Mouse (Mus musculus): ENCODE measurements at regions not wholly inside any gene's neighbourhood (a gene's known extent, or its start where the extent isn't known, plus 50 kb on each side); places are given as distances from the start of the nearest gene placed in this dataset.
A peak's percentile ranks its signal among the peaks of the same experiment; 100 is the strongest.

- Histone ChIP-seq H3K9me3 (replicated peaks; ENCODE audit: control insufficient read depth, low read length) (no peaks in the 10 kb centered on the region), H3K27me3 (ENCODE audit: control insufficient read depth, insufficient read depth, low read length) (no peaks in the 10 kb centered on the region), H3K4me1 (ENCODE audit: control insufficient read depth, insufficient read depth, low read length) (peaks cover 6% of the 10 kb centered on the region), H3K4me2 (ENCODE audit: low read depth, low read length) (peak overlapping the region; percentile 28; the same call in 1 of the 2 replicates), H3K36me3 (ENCODE audit: control insufficient read depth, insufficient read depth) (no peaks in the 10 kb centered on the region), H3K9ac (ENCODE audit: low read length) (no peak overlapping the region), H3K27ac (ENCODE audit: low read length) (no peak overlapping the region), H3K4me3 (ENCODE audit: low read length) (no peak overlapping the region)
- no peak for ATAC-seq (replicated peaks; ENCODE audit: extremely low read depth, insufficient read depth, low FRiP score)
- WGBS: 48% methylated on average over 18 of the region's 18 CpGs
Observed at GRCm38 (mm10) chr3:144088261-144088884, 116.6 kb downstream of the Lmo4 start.

- H3K27ac ChIP-seq (ENCODE audit: low read length): no peak overlapping the region
- no peak overlapping the region for H3K9ac ChIP-seq (ENCODE audit: low read length)
- H3K4me3 ChIP-seq (ENCODE audit: low read length): no peak overlapping the region
- H3K4me2 ChIP-seq (ENCODE audit: low read depth, low read length): no peak overlapping the region
- H3K4me1 ChIP-seq (ENCODE audit: control insufficient read depth, insufficient read depth, low read length): peaks cover 6% of the 10 kb centered on the region
- WGBS: 36% methylated on average over 7 of the region's 7 CpGs
- no peaks in the 10 kb centered on the region for H3K27me3 ChIP-seq (ENCODE audit: control insufficient read depth, insufficient read depth, low read length)
- no peaks in the 10 kb centered on the region for H3K9me3 ChIP-seq (replicated peaks; ENCODE audit: control insufficient read depth, low read length)
- ATAC-seq (replicated peaks; ENCODE audit: extremely low read depth, insufficient read depth, low FRiP score): no peak
- no peaks in the 10 kb centered on the region for H3K36me3 ChIP-seq (ENCODE audit: control insufficient read depth, insufficient read depth)
Observed at GRCm38 (mm10) chr3:144087771-144088170, 117.2 kb downstream of the Lmo4 start.

GRCm38 (mm10) chr3:144086176-144086575 is 118.8 kb downstream of the Lmo4 start:
- WGBS: 82% methylated on average over 3 of the region's 3 CpGs
- no peak overlapping the region for H3K27ac ChIP-seq (ENCODE audit: low read length)
- H3K4me3 ChIP-seq (ENCODE audit: low read length): no peak overlapping the region
- H3K36me3 ChIP-seq (ENCODE audit: control insufficient read depth, insufficient read depth): no peaks in the 10 kb centered on the region
- H3K4me1 ChIP-seq (ENCODE audit: control insufficient read depth, insufficient read depth, low read length): peaks cover 6% of the 10 kb centered on the region
- no peak overlapping the region for H3K9ac ChIP-seq (ENCODE audit: low read length)
- no peaks in the 10 kb centered on the region for H3K9me3 ChIP-seq (replicated peaks; ENCODE audit: control insufficient read depth, low read length)
- ATAC-seq (replicated peaks; ENCODE audit: extremely low read depth, insufficient read depth, low FRiP score): no peak
- no peaks in the 10 kb centered on the region for H3K27me3 ChIP-seq (ENCODE audit: control insufficient read depth, insufficient read depth, low read length)
- no peak overlapping the region for H3K4me2 ChIP-seq (ENCODE audit: low read depth, low read length)

- WGBS: 85% methylated on average over 3 of the region's 3 CpGs
- Histone ChIP-seq H3K9ac (ENCODE audit: low read length) (no peak overlapping the region), H3K4me3 (ENCODE audit: low read length) (no peak overlapping the region), H3K4me2 (ENCODE audit: low read depth, low read length) (no peak overlapping the region), H3K27me3 (ENCODE audit: control insufficient read depth, insufficient read depth, low read length) (no peaks in the 10 kb centered on the region), H3K9me3 (replicated peaks; ENCODE audit: control insufficient read depth, low read length) (no peaks in the 10 kb centered on the region), H3K27ac (ENCODE audit: low read length) (no peak overlapping the region), H3K36me3 (ENCODE audit: control insufficient read depth, insufficient read depth) (no peaks in the 10 kb centered on the region), H3K4me1 (ENCODE audit: control insufficient read depth, insufficient read depth, low read length) (no peaks in the 10 kb centered on the region)
- no peak for ATAC-seq (replicated peaks; ENCODE audit: extremely low read depth, insufficient read depth, low FRiP score)
Observed at GRCm38 (mm10) chr3:144079960-144080359, 125.1 kb downstream of the Lmo4 start.

DNA sequence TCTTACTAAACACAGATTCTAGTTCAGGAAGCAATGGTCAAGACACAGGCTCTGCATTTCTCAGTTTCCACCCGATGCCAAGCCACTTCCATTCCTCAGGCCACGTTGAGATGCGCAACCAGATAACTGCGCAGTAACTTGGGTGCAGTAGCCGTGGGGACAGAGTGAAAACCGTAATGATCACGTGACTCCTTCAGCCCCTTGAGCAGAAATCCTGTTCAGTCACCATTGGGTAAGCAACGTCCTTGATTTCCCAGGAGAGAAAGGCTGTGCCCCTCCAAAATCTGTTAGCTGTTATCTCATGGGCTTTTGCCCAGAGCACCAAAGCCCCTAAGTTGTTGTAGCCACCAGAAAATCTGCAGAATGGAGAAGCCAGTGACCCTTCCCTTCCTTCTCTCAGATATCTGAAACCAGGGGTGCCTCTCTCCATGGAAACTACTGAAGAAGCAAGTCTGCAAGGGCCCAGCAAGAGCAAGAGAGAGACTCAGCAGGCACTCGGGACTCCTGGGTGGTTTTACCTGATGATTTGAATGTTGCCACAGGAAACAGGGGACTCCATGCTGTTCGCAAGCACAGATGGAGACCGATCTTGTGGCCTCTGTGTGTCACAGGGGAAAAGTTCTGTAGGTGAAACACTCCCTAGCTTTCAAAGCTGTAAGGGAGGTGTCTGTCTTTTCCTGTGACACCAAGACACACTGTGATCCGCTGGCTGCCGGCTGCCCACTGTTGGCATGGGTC is 126.7 kb downstream of the Lmo4 start:
- Histone ChIP-seq H3K9ac (ENCODE audit: low read length) (no peak overlapping the region), H3K27me3 (ENCODE audit: control insufficient read depth, insufficient read depth, low read length) (no peaks in the 10 kb centered on the region), H3K9me3 (replicated peaks; ENCODE audit: control insufficient read depth, low read length) (no peaks in the 10 kb centered on the region), H3K27ac (ENCODE audit: low read length) (no peak overlapping the region), H3K4me3 (ENCODE audit: low read length) (no peak overlapping the region), H3K36me3 (ENCODE audit: control insufficient read depth, insufficient read depth) (no peaks in the 10 kb centered on the region), H3K4me2 (ENCODE audit: low read depth, low read length) (no peak overlapping the region), H3K4me1 (ENCODE audit: control insufficient read depth, insufficient read depth, low read length) (no peaks in the 10 kb centered on the region)
- no peak for ATAC-seq (replicated peaks; ENCODE audit: extremely low read depth, insufficient read depth, low FRiP score)
- 73% methylated on average over 13 of the region's 13 CpGs for WGBS

DNA sequence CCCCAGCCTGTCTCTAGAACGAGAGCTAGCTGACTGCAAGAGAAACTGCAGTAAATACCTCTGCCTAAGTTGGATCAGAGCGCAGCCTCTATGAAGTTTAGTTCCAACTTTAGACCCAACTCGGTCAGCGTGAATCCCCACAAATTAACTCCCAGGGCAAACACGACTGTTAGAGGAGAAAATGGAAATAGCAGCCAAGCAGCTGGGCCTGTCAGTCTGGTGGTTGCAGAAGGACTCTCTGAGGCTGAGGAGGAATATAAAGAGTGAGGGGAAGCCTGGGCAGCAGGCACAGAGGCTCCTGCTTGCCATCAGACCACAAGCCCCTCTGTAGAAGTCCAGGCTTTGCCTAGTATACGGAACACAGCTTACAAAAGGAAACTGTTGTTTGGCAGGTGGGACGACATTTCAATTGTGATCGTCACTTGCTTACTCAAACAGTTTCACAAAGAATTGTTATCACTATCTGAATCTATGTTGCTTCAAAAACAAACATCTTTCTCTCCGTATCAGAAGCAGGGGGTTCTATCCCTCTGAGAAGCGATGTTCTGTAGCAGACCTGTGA is 135.0 kb downstream of the Lmo4 start:
- no peaks in the 10 kb centered on the region for H3K9me3 ChIP-seq (replicated peaks; ENCODE audit: control insufficient read depth, low read length)
- H3K4me3 ChIP-seq (ENCODE audit: low read length): no peak overlapping the region
- H3K4me1 ChIP-seq (ENCODE audit: control insufficient read depth, insufficient read depth, low read length): no peaks in the 10 kb centered on the region
- ATAC-seq (replicated peaks; ENCODE audit: extremely low read depth, insufficient read depth, low FRiP score): no peak
- no peaks in the 10 kb centered on the region for H3K36me3 ChIP-seq (ENCODE audit: control insufficient read depth, insufficient read depth)
- H3K4me2 ChIP-seq (ENCODE audit: low read depth, low read length): no peak overlapping the region
- WGBS: 76% methylated on average over 10 of the region's 10 CpGs
- H3K27ac ChIP-seq (ENCODE audit: low read length): no peak overlapping the region
- no peak overlapping the region for H3K9ac ChIP-seq (ENCODE audit: low read length)
- no peaks in the 10 kb centered on the region for H3K27me3 ChIP-seq (ENCODE audit: control insufficient read depth, insufficient read depth, low read length)

GRCm38 (mm10) chr3:144067016-144067415 is 138.0 kb downstream of the Lmo4 start:
- WGBS: 91% methylated on average over 3 of the region's 3 CpGs

DNA sequence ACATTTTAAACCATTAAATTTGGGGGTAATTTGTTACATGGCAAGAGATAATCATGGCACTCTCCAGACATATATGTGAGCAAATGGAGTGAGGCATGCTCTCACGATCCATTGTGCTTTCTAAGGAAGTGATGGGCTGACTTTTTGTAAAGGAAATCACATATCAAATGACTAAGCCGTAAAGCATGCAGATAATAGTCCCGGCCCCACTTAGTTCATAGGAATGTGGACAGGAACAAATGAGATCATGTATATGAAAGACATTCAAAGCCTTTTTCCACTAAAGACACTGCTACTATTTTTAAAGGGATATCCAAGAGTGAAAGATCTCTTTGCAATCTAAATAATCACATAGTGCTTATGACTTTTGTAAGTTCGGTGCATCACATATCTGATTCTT is 146.9 kb downstream of the Lmo4 start:
- H3K27me3 ChIP-seq (ENCODE audit: control insufficient read depth, insufficient read depth, low read length): no peaks in the 10 kb centered on the region
- H3K4me2 ChIP-seq (ENCODE audit: low read depth, low read length): no peak overlapping the region
- H3K36me3 ChIP-seq (ENCODE audit: control insufficient read depth, insufficient read depth): no peaks in the 10 kb centered on the region
- H3K9me3 ChIP-seq (replicated peaks; ENCODE audit: control insufficient read depth, low read length): no peaks in the 10 kb centered on the region
- peak; percentile 69; the same call in 1 of the 2 replicates for ATAC-seq (replicated peaks; ENCODE audit: extremely low read depth, insufficient read depth, low FRiP score)
- H3K4me3 ChIP-seq (ENCODE audit: low read length): no peak overlapping the region
- no peak overlapping the region for H3K27ac ChIP-seq (ENCODE audit: low read length)
- 27% methylated on average over 4 of the region's 4 CpGs for WGBS
- H3K4me1 ChIP-seq (ENCODE audit: control insufficient read depth, insufficient read depth, low read length): peaks cover 8% of the 10 kb centered on the region
- no peak overlapping the region for H3K9ac ChIP-seq (ENCODE audit: low read length)

More at GRCm38 (mm10) chr3:144067016-144067415, 138.0 kb downstream of the Lmo4 start:
- Histone ChIP-seq H3K4me2 (ENCODE audit: low read depth, low read length) (no peak overlapping the region), H3K27me3 (ENCODE audit: control insufficient read depth, insufficient read depth, low read length) (no peaks in the 10 kb centered on the region), H3K27ac (ENCODE audit: low read length) (no peak overlapping the region), H3K4me3 (ENCODE audit: low read length) (no peak overlapping the region), H3K36me3 (ENCODE audit: control insufficient read depth, insufficient read depth) (no peaks in the 10 kb centered on the region), H3K9ac (ENCODE audit: low read length) (no peak overlapping the region), H3K4me1 (ENCODE audit: control insufficient read depth, insufficient read depth, low read length) (no peaks in the 10 kb centered on the region), H3K9me3 (replicated peaks; ENCODE audit: control insufficient read depth, low read length) (no peaks in the 10 kb centered on the region)
- ATAC-seq (replicated peaks; ENCODE audit: extremely low read depth, insufficient read depth, low FRiP score): no peak

DNA sequence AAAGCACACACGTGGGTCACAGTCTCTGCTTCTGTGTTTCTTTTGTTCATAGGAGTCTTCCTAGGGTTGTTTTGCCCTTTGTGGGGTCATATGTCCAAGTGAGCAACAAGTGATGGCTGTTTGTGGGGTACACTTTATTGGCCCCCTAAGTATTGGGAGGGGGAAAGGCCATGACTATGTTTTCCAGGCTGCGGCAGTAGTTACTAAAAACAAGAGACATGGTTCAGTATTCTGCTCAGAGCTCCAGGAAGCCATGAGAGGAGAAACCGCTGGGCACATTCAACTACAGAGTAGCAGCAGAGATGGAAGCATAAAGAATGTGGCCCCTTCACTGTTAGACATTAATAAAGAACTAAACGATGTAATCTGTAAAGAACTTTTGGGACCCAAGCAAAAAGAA is 154.7 kb downstream of the Lmo4 start:
- H3K4me3 ChIP-seq (ENCODE audit: low read length): no peak overlapping the region
- no peaks in the 10 kb centered on the region for H3K27me3 ChIP-seq (ENCODE audit: control insufficient read depth, insufficient read depth, low read length)
- H3K4me2 ChIP-seq (ENCODE audit: low read depth, low read length): no peak overlapping the region
- no peak overlapping the region for H3K9ac ChIP-seq (ENCODE audit: low read length)
- 88% methylated on average over 4 of the region's 4 CpGs for WGBS
- H3K9me3 ChIP-seq (replicated peaks; ENCODE audit: control insufficient read depth, low read length): no peaks in the 10 kb centered on the region
- no peaks in the 10 kb centered on the region for H3K4me1 ChIP-seq (ENCODE audit: control insufficient read depth, insufficient read depth, low read length)
- ATAC-seq (replicated peaks; ENCODE audit: extremely low read depth, insufficient read depth, low FRiP score): no peak
- H3K36me3 ChIP-seq (ENCODE audit: control insufficient read depth, insufficient read depth): no peaks in the 10 kb centered on the region
- no peak overlapping the region for H3K27ac ChIP-seq (ENCODE audit: low read length)
